Mouse (Mus musculus): Measurements from ENCODE around the gene Hdac8.

DNA sequence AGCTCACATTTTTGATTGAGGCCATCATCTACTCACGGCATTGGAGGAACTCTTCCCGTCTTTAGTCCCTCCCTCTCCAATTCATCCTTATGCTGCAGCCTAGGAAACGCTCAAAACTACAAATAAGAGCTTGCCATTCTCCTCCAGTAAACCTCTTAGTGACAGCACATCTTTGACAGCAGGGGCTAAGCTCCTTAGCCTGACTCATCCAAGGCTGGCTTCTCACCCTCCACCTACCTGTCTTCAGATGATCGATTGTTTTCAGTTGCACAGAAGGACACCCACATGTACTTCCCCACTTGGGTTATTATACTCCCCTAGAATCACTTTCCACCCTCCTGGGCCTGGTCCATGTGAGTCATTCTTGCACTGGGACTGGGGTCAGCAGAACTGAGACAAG lies 163.5 kb downstream of the Hdac8 start:
- TF ChIP-seq POLR2A (IDR thresholded peaks at IDR 0.05; ENCODE audit: borderline replicate concordance, extremely low read depth, low read depth, low read length) = no peak
- no peak for TF ChIP-seq CTCF (IDR thresholded peaks at IDR 0.05; ENCODE audit: insufficient read depth, low read length)
